ENCODE assay signal across 19 mouse cellular contexts in the genomic region with DNA sequence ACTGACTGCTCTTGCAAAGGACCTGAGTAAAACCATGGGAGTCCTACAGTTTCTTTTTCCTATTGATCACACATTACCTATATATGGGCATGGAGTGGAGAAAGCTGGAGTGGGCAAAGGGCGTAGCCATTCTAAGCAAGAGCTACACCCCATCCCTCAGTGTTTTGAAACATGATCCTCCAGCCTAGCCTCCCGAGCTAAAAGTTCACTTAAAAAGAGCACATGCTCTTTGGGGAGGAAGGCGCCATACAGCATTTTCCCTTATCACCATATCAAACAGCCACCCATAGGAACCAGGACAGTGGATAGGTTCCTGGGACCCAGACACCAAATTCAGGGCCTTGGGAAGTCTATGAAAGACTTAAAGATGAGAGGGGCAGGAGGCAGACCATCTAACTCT. TPM values are rescaled to one million over a fixed set of nuclear protein-coding genes. Genes with fewer than 3 reads are reported as not detected.
DNase-seq lines count a peak whose midpoint lies in the region; ATAC-seq and TF ChIP-seq lines count a peak whose summit lies in the region.
"Had no signal": no experiment of that assay in that cellular context is flagged by ENCODE, and none has a peak within 500 bp of the region (broad histone marks: within the 10 kb centered on the region; RNA-seq: fewer than 3 reads in every experiment).

No protein-coding gene starts in this region.

- H3K4me3 ChIP-seq in heart, embryonic 15.5 days, result no peak overlapping the region
- H3K4me3 ChIP-seq in heart, embryonic 12.5 days, result no peak overlapping the region
- 0 out of 2 replicates have a peak overlapping the region, but pooled peaks have one; percentile 3 for H3K4me3 ChIP-seq in E14TG2a.4 (replicated peaks; ENCODE audit: low read length)
- H3K4me3 ChIP-seq in liver, embryonic 14.5 days (ENCODE audit: insufficient read depth in 1 of 2, low read depth in 2 of 2, low read length in 2 of 2), result no peak overlapping the region
- H3K4me3 ChIP-seq: forebrain, embryonic 15.5 days; midbrain, embryonic 10.5 days had no signal

- no peak overlapping the region for H3K9ac ChIP-seq in heart, embryonic 15.5 days
- no peak overlapping the region for H3K9ac ChIP-seq in heart, embryonic 12.5 days
- peak overlapping the region; percentile 52 for H3K9ac ChIP-seq in liver, embryonic 14.5 days (replicated peaks)
- H3K9ac ChIP-seq: forebrain, embryonic 15.5 days had no signal

- no peaks in the 10 kb centered on the region for H3K36me3 ChIP-seq in heart, embryonic 15.5 days
- H3K36me3 ChIP-seq in heart, embryonic 12.5 days, result no peaks in the 10 kb centered on the region
- peaks cover 11% of the 10 kb centered on the region; the same call in 1 of the 2 replicates for H3K36me3 ChIP-seq in E14TG2a.4 (ENCODE audit: insufficient read depth, low read length)
- peaks cover 6% of the 10 kb centered on the region for H3K36me3 ChIP-seq in liver, embryonic 14.5 days (replicated peaks; ENCODE audit: control insufficient read depth, insufficient read depth, low read depth)
- H3K36me3 ChIP-seq: forebrain, embryonic 15.5 days had no signal

- peak; percentile 37 for DNase-seq in ES-CJ7 (ENCODE audit: low read depth, low spot score)
- DNase-seq in liver, embryonic 14.5 days (ENCODE audit: low read depth in 3 of 3, low spot score in 3 of 3), result no peak
- DNase-seq in layer of hippocampus, adult 18-20 months (ENCODE audit: low spot score in 2 of 2), result no peak
- DNase-seq in adrenal gland, adult 18-20 months (ENCODE audit: low spot score in 2 of 2), result no peak
- no peak for DNase-seq in spleen, postnatal 36 days (ENCODE audit: low spot score in 2 of 2)
- DNase-seq: cerebellum, postnatal 36 days; kidney, adult 18-20 months; left cerebral cortex, postnatal 4 days; lung, postnatal 14 days; spleen, adult 18-20 months; thymus, postnatal 4 days had no signal

- no peaks in the 10 kb centered on the region for H3K9me3 ChIP-seq in heart, embryonic 15.5 days (replicated peaks)
- no peaks in the 10 kb centered on the region for H3K9me3 ChIP-seq in heart, embryonic 12.5 days (replicated peaks)
- no peaks in the 10 kb centered on the region for H3K9me3 ChIP-seq in E14TG2a.4 (ENCODE audit: low read length)
- H3K9me3 ChIP-seq in liver, embryonic 14.5 days (ENCODE audit: control insufficient read depth, low read length), result no peaks in the 10 kb centered on the region
- H3K9me3 ChIP-seq: forebrain, embryonic 15.5 days had no signal

- WGBS in heart, embryonic 15.5 days, result 37% methylated on average over 3 of the region's 3 CpGs
- 37% methylated on average over 3 of the region's 3 CpGs for WGBS in heart, embryonic 12.5 days
- WGBS in liver, embryonic 14.5 days (ENCODE audit: insufficient replicate concordance), result 22% methylated on average over 3 of the region's 3 CpGs

- no peak for TF ChIP-seq EP300 in liver, embryonic 14.5 days (IDR thresholded peaks at IDR 0.05; ENCODE audit: low read depth)

- ATAC-seq in heart, embryonic 15.5 days (replicated peaks; ENCODE audit: insufficient number of reproducible peaks, insufficient read depth, low FRiP score, low read depth), result no peak
- no peak for ATAC-seq in heart, embryonic 12.5 days (ENCODE audit: insufficient number of reproducible peaks, low FRiP score)
- no peak for ATAC-seq in liver, embryonic 14.5 days (ENCODE audit: insufficient read depth)
- ATAC-seq: CD4-positive, CD25-positive, alpha-beta regulatory T cell, adult 4 months; forebrain, embryonic 15.5 days; Patski had no signal

- H3K4me2 ChIP-seq in heart, embryonic 15.5 days, result no peak overlapping the region
- no peak overlapping the region for H3K4me2 ChIP-seq in heart, embryonic 12.5 days
- H3K4me2 ChIP-seq in liver, embryonic 14.5 days (ENCODE audit: low read depth), result peak overlapping the region; percentile 45
- H3K4me2 ChIP-seq: forebrain, embryonic 15.5 days; heart, embryonic 11.5 days had no signal

- H3K4me1 ChIP-seq in heart, embryonic 15.5 days (replicated peaks), result peaks cover 93% of the 10 kb centered on the region
- peaks cover 89% of the 10 kb centered on the region for H3K4me1 ChIP-seq in heart, embryonic 12.5 days (replicated peaks)
- H3K4me1 ChIP-seq in E14TG2a.4 (replicated peaks; ENCODE audit: low read depth, low read length), result peaks cover 90% of the 10 kb centered on the region
- H3K4me1 ChIP-seq in liver, embryonic 14.5 days (replicated peaks; ENCODE audit: control insufficient read depth in 2 of 2, insufficient read depth in 2 of 2, low read length in 1 of 2), result peaks cover 94 to 97% of the 10 kb centered on the region in 2 experiments
- H3K4me1 ChIP-seq: forebrain, embryonic 15.5 days had no signal

- no peaks in the 10 kb centered on the region for H3K27me3 ChIP-seq in heart, embryonic 15.5 days
- no peaks in the 10 kb centered on the region for H3K27me3 ChIP-seq in heart, embryonic 12.5 days (replicated peaks)
- no peaks in the 10 kb centered on the region for H3K27me3 ChIP-seq in E14TG2a.4 (ENCODE audit: insufficient read depth, low read length)
- H3K27me3 ChIP-seq in liver, embryonic 14.5 days (ENCODE audit: control insufficient read depth, insufficient read depth, low read length), result no peaks in the 10 kb centered on the region
- H3K27me3 ChIP-seq: forebrain, embryonic 15.5 days; Patski had no signal

- TF ChIP-seq CTCF in E14TG2a.4 (conservative IDR thresholded peaks at IDR 0.05; ENCODE audit: low read length), result no peak
- TF ChIP-seq CTCF in liver, embryonic 14.5 days (IDR thresholded peaks at IDR 0.05; ENCODE audit: low read depth), result no peak

- H3K27ac ChIP-seq in heart, embryonic 15.5 days, result peak overlapping the region; percentile 49; the same call in 1 of the 2 replicates
- no peak overlapping the region for H3K27ac ChIP-seq in heart, embryonic 12.5 days (ENCODE audit: poor library complexity, severe bottlenecking)
- peak overlapping the region; percentile 77 for H3K27ac ChIP-seq in liver, embryonic 14.5 days
- H3K27ac ChIP-seq: forebrain, embryonic 15.5 days had no signal

RNA-seq across cellular contexts. Expression of gene Stk24, which starts 20.8 kb away (rescaled TPM):
- 34.5 and 39.6 TPM in 2 replicates for polyA plus RNA-seq in heart, embryonic 15.5 days (2015; fragmentation: Nextera tagmentation; extraction: Ambion mirVana)
- polyA plus RNA-seq in heart, embryonic 12.5 days (2016; fragmentation: Nextera tagmentation; extraction: Ambion mirVana), result 52.9 and 55.6 TPM in 2 replicates
- polyA plus RNA-seq in liver, embryonic 14.5 days (2012; rRNA removed), result 16.2 and 22.5 TPM in 2 replicates
- polyA plus RNA-seq in liver, embryonic 14.5 days (2014; fragmentation: Nextera tagmentation; extraction: Ambion mirVana), result 31.0 and 36.7 TPM in 2 replicates
- total RNA-seq in layer of hippocampus, adult 18-20 months (2021), result 10 to 100 TPM; 66.9 to 67.5 TPM
- 100 to 1,000 TPM in 1 of 2 experiments, 10 to 100 TPM in 1; 82.2 to 121 TPM for total RNA-seq in adrenal gland, adult 18-20 months (2021)
